Mouse (Mus musculus): ENCODE results near the gene Cd300e. TPM values are rescaled to one million over a fixed set of nuclear protein-coding genes. Genes with fewer than 3 reads are reported as not detected.
A peak's percentile ranks its signal among the peaks of the same experiment; 100 is the strongest.

Cd300e gene
- total and polyA plus RNA-seq, 3 experiments: not detected

- Histone ChIP-seq H3K4me1 (ENCODE audit: control insufficient read depth in 1 of 2, insufficient read depth in 2 of 2, low read length in 2 of 2) (no peaks in the 10 kb centered on the region), H3K4me3 (ENCODE audit: control insufficient read depth in 1 of 2, insufficient read depth in 1 of 2, low read depth in 2 of 2, low read length in 2 of 2) (no peak within 1 kb of the TSS), H3K9me3 (replicated peaks; ENCODE audit: insufficient read depth, low read length) (no peaks in the 10 kb centered on the region), H3K36me3 (ENCODE audit: control insufficient read depth in 1 of 2, insufficient read depth in 2 of 2, low read length in 2 of 2) (no peaks in the 10 kb centered on the region), H3K9ac (ENCODE audit: control insufficient read depth, low read depth, low read length, poor library complexity, severe bottlenecking) (no peak within 1 kb of the TSS), H3K27me3 (ENCODE audit: control insufficient read depth in 1 of 2, insufficient read depth in 2 of 2, low read length in 2 of 2) (no peaks in the 10 kb centered on the region), H3K27ac (ENCODE audit: control insufficient read depth, low read depth, low read length) (no peak within 1 kb of the TSS), H3K79me2 (ENCODE audit: control insufficient read depth, insufficient read depth, low read length, poor library complexity) (no peaks in the 10 kb centered on the region)
- no peak for DNase-seq (ENCODE audit: low read depth, low spot score)
- TF ChIP-seq RAD21 (IDR thresholded peaks at IDR 0.05; ENCODE audit: low read depth, low read length) (no peak), MXI1 (IDR thresholded peaks at IDR 0.05; ENCODE audit: low read depth, low read length) (no peak), CTCF (IDR thresholded peaks at IDR 0.05 in 2 of 3, conservative IDR thresholded peaks at IDR 0.05 in 1 of 3; ENCODE audit: control insufficient read depth in 1 of 3, insufficient read depth in 1 of 3, low read depth in 2 of 3, low read length in 3 of 3, poor library complexity in 1 of 3, severe bottlenecking in 1 of 3) (no peak), MYC (IDR thresholded peaks at IDR 0.05; ENCODE audit: low read depth, low read length) (no peak), ELF1 (IDR thresholded peaks at IDR 0.05; ENCODE audit: low read depth, low read length) (no peak), TBP (IDR thresholded peaks at IDR 0.05; ENCODE audit: low read depth, low read length) (no peak), ETS1 (IDR thresholded peaks at IDR 0.05; ENCODE audit: low read depth, low read length) (no peak)
Measured at GRCm38 (mm10) chr11:115091362-115091901, 29.5 kb upstream of the Cd300e start, which contains the start of gene Rab37. Rab37 (plus strand) TSS chr11:115091431.

GRCm38 (mm10) chr11:115089853-115090252 is 27.9 kb upstream of the Cd300e start:
- Histone ChIP-seq H3K27me3 (ENCODE audit: control insufficient read depth in 1 of 2, insufficient read depth in 2 of 2, low read length in 2 of 2) (no peaks in the 10 kb centered on the region), H3K79me2 (ENCODE audit: control insufficient read depth, insufficient read depth, low read length, poor library complexity) (no peaks in the 10 kb centered on the region), H3K9me3 (replicated peaks; ENCODE audit: insufficient read depth, low read length) (no peaks in the 10 kb centered on the region), H3K4me3 (ENCODE audit: control insufficient read depth in 1 of 2, insufficient read depth in 1 of 2, low read depth in 2 of 2, low read length in 2 of 2) (no peak overlapping the region), H3K9ac (ENCODE audit: control insufficient read depth, low read depth, low read length, poor library complexity, severe bottlenecking) (no peak overlapping the region), H3K36me3 (ENCODE audit: control insufficient read depth in 1 of 2, insufficient read depth in 2 of 2, low read length in 2 of 2) (no peaks in the 10 kb centered on the region), H3K27ac (ENCODE audit: control insufficient read depth, low read depth, low read length) (no peak overlapping the region), H3K4me1 (ENCODE audit: control insufficient read depth in 1 of 2, insufficient read depth in 2 of 2, low read length in 2 of 2) (no peaks in the 10 kb centered on the region)
- DNase-seq (ENCODE audit: low read depth, low spot score): peak; percentile 45
- TF ChIP-seq SIN3A (IDR thresholded peaks at IDR 0.05; ENCODE audit: low read length) (no peak), SMC3 (IDR thresholded peaks at IDR 0.05; ENCODE audit: low read depth, low read length) (peak; percentile 73), MYC (IDR thresholded peaks at IDR 0.05; ENCODE audit: low read depth, low read length) (0 out of 2 replicates have a peak, but pooled peaks have one; percentile 38), JUND (IDR thresholded peaks at IDR 0.05; ENCODE audit: low read depth, low read length) (0 out of 2 replicates have a peak, but pooled peaks have one; percentile 22), CTCF (IDR thresholded peaks at IDR 0.05 in 2 of 3, conservative IDR thresholded peaks at IDR 0.05 in 1 of 3; ENCODE audit: control insufficient read depth in 1 of 3, insufficient read depth in 1 of 3, low read depth in 2 of 3, low read length in 3 of 3, poor library complexity in 1 of 3, severe bottlenecking in 1 of 3) (peak; percentile 75 to 93 (median 89)), POLR2AphosphoS2 (IDR thresholded peaks at IDR 0.05; ENCODE audit: low read length) (no peak), RAD21 (IDR thresholded peaks at IDR 0.05; ENCODE audit: low read depth, low read length) (peak; percentile 69), ZC3H11A (IDR thresholded peaks at IDR 0.05; ENCODE audit: low read depth, low read length) (peak; percentile 51), NRF1 (IDR thresholded peaks at IDR 0.05; ENCODE audit: insufficient read depth, low read depth, low read length, poor library complexity, severe bottlenecking) (no peak)

GRCm38 (mm10) chr11:115086213-115086612 is 24.2 kb upstream of the Cd300e start:
- Histone ChIP-seq H3K36me3 (ENCODE audit: control insufficient read depth in 1 of 2, insufficient read depth in 2 of 2, low read length in 2 of 2) (no peaks in the 10 kb centered on the region), H3K27ac (ENCODE audit: control insufficient read depth, low read depth, low read length) (no peak overlapping the region), H3K9ac (ENCODE audit: control insufficient read depth, low read depth, low read length, poor library complexity, severe bottlenecking) (no peak overlapping the region), H3K79me2 (ENCODE audit: control insufficient read depth, insufficient read depth, low read length, poor library complexity) (no peaks in the 10 kb centered on the region), H3K4me1 (ENCODE audit: control insufficient read depth in 1 of 2, insufficient read depth in 2 of 2, low read length in 2 of 2) (no peaks in the 10 kb centered on the region), H3K27me3 (ENCODE audit: control insufficient read depth in 1 of 2, insufficient read depth in 2 of 2, low read length in 2 of 2) (peaks cover 0 to 3% of the 10 kb centered on the region in 2 experiments; a peak in 1 of 4 replicates), H3K4me3 (ENCODE audit: control insufficient read depth in 1 of 2, insufficient read depth in 1 of 2, low read depth in 2 of 2, low read length in 2 of 2) (no peak overlapping the region), H3K9me3 (replicated peaks; ENCODE audit: insufficient read depth, low read length) (no peaks in the 10 kb centered on the region)
- TF ChIP-seq POLR2AphosphoS5 (IDR thresholded peaks at IDR 0.05; ENCODE audit: borderline replicate concordance, low read depth, low read length): no peak
- TF ChIP-seq HCFC1 (IDR thresholded peaks at IDR 0.05; ENCODE audit: low read depth, low read length): no peak
- no peak for TF ChIP-seq CHD2 (IDR thresholded peaks at IDR 0.05; ENCODE audit: low read length)
- no peak for TF ChIP-seq MXI1 (IDR thresholded peaks at IDR 0.05; ENCODE audit: low read depth, low read length)
- TF ChIP-seq USF2 (IDR thresholded peaks at IDR 0.05; ENCODE audit: borderline replicate concordance in 1 of 2, insufficient read depth in 1 of 2, low read depth in 1 of 2, low read length in 2 of 2): no peak
- DNase-seq (ENCODE audit: low read depth, low spot score): no peak

Measured in MEL (cell line).